Mouse (Mus musculus) yolk sac, embryonic 10.5 days (tissue): Measurements from ENCODE around the gene Pdpk1.
"Not testable (repeated sequence)": the region's sequence is repeated elsewhere in the genome, so short reads cannot be mapped to it uniquely, and the experiment has no call there.

ENCODE experiments used
- DNase-seq: peaks from one replicate; pipeline ENCODE4 v3.0.0-alpha.2; 2017; ENCODE audit warnings: low spot score

The Pdpk1 gene

GRCm38 (mm10) chr17:24162584-24163175 lies 12.0 kb upstream of the Pdpk1 start:
- peak; percentile 48 for DNase-seq

GRCm38 (mm10) chr17:24161466-24161865 lies 10.7 kb upstream of the Pdpk1 start:
- DNase-seq, result no peak

DNA sequence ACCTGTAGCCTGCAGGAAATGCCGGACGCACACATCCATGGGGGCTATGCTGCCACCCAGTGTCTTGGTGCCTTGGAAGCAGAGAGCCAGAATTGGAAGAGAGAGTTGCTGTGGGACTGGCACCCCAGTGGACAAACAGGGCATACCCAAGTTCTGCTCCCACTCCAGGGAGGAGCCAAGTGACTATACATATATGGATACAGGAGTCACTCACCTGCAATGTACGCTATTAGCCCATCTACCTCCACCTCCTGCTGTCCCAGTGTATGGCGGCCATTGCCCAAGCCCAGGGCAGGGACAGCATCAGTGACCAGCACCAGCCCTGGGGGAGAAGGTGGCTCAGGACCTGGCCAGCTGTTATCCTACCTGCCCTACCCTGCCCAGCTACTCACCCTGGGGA lies 6.8 kb upstream of the Pdpk1 start:
- DNase-seq, result no peak

GRCm38 (mm10) chr17:24157121-24157520 lies 6.4 kb upstream of the Pdpk1 start:
- no peak for DNase-seq

GRCm38 (mm10) chr17:24156394-24156793 lies 5.7 kb upstream of the Pdpk1 start:
- no peak for DNase-seq

DNA sequence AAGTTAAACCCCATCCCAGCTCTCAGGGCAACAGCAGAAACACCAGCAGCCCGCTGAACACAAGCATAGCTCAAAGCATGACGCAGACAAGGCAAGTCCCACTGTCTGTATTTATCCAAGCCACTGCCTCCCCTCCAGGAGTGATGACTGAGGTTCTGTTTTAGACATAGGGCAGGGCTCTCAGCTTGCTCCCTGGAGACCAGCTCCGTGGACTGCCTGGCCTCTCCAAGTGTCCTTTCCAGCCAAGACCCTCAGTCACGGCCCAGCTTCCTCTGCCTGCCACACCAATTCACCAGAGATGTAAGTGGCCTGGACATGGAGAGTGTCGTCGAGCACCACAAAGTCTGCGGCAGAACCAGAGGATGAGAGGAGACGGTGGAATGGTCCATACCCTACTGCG lies 5.0 kb upstream of the Pdpk1 start:
- DNase-seq, result no peak

DNA sequence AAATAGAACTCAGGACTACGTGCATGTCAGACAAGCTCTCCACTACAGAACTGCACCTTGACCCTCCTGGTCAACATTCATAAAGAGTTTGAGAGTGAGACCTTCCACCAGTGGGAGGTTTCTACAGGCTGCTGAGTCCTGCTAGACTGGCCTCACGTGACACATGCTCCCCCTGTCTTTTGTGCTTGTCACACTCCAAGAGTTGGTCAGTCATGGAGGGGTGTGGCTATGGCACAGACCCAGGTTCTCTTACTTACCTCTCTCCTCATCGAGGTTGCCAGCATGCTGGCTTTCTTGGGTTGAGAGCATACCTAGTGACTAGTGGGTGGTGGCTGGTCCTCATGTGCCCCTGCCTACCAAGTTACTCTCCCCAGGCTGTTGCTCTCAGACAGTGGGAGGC lies 3.7 kb upstream of the Pdpk1 start:
- peak; percentile 47 for DNase-seq

GRCm38 (mm10) chr17:24151890-24152563 lies 1.3 kb upstream of the Pdpk1 start:
- peak; percentile 68 for DNase-seq

DNA sequence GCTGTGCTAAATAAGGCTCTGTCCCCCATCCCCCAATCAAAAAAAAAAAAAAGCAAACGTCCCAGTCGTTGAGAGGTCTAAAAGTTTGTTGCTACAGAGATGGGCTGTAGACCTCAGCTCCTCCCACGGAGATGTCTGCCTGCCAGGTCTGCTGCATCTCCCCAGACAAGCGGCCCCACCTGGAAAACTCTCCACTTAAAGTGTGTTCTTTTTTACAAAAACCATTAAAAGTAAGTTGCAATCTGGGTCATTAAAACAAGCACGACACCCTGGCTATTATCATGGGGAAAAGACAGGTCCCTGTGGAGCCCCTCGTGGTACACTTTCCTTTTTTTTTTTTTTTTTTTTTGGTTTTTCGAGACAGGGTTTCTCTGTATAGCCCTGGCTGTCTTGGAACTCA lies 658 bp upstream of the Pdpk1 start:
- DNase-seq, result no peak

GRCm38 (mm10) chr17:24149421-24149820 lies 1.3 kb downstream of the Pdpk1 start:
- DNase-seq, result no peak

GRCm38 (mm10) chr17:24142897-24143296 lies 7.8 kb downstream of the Pdpk1 start:
- DNase-seq, result no peak

- peak; percentile 96 for DNase-seq
Observed at GRCm38 (mm10) chr17:24141425-24141920, 9.3 kb downstream of the Pdpk1 start.

DNA sequence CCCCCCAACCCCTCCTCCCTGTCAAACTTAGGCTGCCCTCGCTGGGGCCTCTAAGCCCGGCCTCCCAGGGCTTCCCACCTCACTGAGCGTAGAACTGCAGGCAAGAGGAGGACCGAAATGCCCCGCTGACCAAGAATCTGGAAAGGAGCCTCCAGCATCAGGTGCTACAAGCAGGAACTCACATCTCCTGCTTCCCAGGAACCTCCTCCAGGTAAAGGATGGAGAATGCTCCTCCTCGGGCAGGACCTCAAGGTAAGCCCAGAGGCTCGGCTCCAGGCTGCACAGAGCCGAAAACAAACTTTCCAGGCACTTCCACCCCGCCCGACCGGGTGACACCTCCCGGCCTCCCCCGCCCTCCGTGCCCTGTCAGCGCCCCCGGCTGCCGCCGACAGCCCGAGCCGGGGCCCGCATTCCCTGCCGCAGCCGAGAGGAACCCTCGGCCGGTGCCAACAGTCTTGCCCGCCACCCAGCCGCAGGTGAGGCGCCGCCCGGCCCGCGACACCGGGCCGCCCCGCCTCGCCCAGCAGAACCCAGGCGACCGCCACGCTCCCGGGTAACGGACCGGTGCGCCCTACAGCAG lies 9.8 kb downstream of the Pdpk1 start:
- DNase-seq, result peak; percentile 45

DNA sequence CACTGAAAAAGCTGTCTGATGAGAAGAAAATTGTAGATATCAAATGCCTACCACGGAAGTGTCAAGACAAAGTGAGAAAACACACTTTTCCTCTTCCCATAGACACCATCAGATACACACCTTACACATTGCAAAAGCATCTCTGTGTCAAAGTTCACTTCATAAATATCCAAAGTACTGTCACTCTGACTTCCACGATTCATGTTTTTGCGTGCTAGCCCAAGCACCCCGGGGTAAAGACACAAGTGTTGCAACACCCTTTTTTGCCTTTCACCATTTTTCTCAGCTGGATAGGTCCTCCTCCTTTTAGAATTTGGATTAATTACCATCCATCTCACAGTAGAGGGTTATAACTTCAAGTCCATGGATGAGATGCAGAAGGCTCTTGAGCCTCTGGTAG lies 10.8 kb downstream of the Pdpk1 start:
- no peak for DNase-seq

DNA sequence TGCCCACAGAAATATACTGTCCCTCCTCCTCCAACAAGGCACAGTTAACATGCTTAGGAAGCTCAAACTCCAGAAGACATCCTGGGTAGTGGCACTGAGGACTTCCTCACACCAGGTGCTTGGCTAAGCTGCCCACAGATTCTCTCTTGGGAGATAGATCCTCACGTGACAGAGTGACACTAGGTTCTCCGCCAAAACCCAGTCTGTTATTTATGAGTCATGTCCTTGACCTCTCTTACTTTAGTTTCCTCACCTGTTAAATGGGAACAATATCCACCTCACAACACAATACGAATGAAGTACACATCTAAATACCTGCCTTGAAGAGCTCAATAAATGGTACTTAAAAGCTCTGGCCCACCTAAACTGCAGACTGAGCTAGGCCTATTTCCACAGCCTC lies 11.5 kb downstream of the Pdpk1 start:
- DNase-seq, result no peak

DNA sequence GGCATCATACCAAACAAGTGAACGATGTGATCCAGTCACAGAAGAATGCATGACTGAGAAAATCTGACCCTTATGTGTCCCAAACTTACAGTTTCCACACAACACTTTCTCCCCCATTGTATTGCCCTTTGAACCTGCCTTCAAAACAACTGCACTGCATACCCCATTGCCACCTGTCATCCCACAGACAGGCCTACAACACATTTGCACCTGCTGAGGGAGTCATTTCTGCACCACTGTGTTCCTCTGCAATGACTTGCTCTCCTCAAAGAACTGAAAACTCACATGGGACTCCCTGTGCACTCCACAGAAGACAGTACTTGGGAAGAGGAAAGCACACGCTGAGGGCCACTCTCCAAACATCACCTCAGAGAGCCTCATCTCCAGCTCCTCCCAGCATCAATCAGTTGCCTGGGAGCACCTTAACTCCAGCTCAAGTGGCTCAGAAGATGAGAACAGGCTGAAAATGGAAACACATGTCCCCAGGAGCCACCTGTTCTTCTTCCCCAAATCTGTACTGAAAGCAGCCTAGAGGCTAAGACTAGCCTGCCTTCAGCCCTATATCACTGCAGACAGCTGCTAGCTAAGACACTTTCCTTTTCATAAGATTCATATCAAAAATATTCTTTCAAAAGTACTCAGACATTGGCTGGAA lies 13.4 kb downstream of the Pdpk1 start:
- no peak for DNase-seq

DNA sequence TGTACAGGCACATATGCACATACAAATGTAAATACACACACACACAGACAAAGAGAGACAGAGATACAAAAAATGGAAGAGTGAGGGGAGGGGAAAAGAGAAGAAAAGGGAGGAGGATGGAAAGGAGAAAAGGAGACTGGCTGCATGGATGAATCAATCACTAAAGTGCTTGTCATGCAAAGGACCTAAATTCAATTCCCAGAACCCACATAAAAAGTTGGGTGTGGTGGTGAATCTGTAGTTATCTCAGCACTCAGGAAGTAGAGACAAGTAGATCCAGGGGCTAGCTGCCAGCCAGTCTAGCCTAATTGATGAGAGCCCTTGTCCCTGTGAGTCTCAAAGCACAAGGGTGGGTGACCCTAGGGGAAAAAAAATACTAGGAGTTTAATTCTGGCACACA lies 16.7 kb downstream of the Pdpk1 start:
- no peak for DNase-seq

GRCm38 (mm10) chr17:24132919-24133318 lies 17.8 kb downstream of the Pdpk1 start:
- DNase-seq, result not testable (repeated sequence)

DNA sequence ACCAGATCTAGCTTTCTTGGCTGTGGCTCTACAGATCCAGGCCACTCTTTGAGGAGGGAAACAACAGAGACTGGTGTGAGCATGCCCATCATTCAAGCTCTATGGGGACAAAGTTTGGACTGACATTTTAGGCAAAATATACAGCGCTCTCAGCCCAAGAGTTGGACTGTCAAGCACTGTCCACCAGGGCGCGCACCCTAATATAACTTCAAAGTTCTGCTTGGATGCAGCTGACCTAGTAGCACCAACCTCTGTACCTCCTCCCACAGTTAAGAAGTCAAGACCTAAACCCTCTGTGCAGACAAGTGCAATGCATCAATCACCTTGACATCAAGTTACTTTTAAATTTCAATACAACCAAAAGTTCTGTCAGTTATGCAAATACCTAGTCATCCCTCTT lies 19.2 kb downstream of the Pdpk1 start:
- DNase-seq, result no peak

GRCm38 (mm10) chr17:24129246-24129645 lies 21.5 kb downstream of the Pdpk1 start:
- DNase-seq, result not testable (repeated sequence)

DNA sequence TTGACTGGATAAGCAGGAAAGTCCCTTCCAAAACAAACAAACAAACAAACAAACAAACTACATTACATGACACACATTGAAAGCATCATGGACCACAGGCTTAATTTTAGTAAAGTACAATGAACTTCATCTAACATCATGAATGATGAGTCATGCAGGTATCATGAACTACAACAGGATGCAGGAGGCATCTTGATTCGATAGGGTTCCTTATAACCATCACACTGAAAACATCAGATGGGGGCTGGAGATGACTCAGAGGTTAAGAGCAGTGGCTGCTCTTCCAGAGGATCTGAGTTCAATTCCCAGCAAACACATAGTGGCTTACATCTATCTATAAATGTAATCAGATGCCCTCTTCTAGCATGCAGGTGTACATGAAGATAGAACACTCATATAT lies 23.1 kb downstream of the Pdpk1 start:
- no peak for DNase-seq

GRCm38 (mm10) chr17:24126801-24127200 lies 23.9 kb downstream of the Pdpk1 start:
- DNase-seq, result no peak

DNA sequence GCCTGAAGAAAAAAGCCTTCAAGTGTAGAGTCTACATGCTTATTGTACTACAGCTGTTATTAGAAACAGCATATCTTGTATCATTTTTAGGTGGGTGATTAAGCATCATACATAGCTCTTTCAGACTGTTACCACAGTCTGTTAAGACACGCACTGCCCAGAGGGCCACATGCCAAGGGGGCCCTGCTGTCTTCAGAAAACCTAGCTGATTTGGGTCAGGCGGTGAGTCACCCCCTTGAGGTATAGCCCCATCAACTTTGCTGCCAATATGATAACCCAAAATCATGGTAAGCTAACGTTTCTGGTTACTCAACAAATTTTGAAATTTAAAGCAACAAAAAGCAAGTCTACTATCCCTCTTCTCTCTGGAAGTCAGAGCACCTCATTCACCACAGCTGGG lies 31.3 kb downstream of the Pdpk1 start:
- no peak for DNase-seq
